Mouse (Mus musculus): ENCODE measurements around the gene Parp11.
"Not testable (repeated sequence)": the region's sequence is repeated elsewhere in the genome, so short reads cannot be mapped to it uniquely, and the experiment has no call there.

Parp11 gene

GRCm38 (mm10) chr6:127496841-127497656 is 50.4 kb downstream of the Parp11 start:
- DNase-seq: peak; percentile 71 to 78

- peak in 1 of 2 experiments; percentile 11 for DNase-seq
Measured at GRCm38 (mm10) chr6:127500119-127500518, 53.5 kb downstream of the Parp11 start.

- DNase-seq: no peak
Measured at GRCm38 (mm10) chr6:127500806-127501205, 54.2 kb downstream of the Parp11 start.

- DNase-seq: peak; percentile 81 to 89
Measured at GRCm38 (mm10) chr6:127502530-127502929, 55.9 kb downstream of the Parp11 start.

GRCm38 (mm10) chr6:127513776-127514175 is 67.1 kb downstream of the Parp11 start:
- not testable (repeated sequence) for DNase-seq

- peak; percentile 50 to 56 for DNase-seq
Measured at GRCm38 (mm10) chr6:127521176-127521575, 74.5 kb downstream of the Parp11 start.

GRCm38 (mm10) chr6:127522326-127522725 is 75.7 kb downstream of the Parp11 start:
- DNase-seq: no peak

- peak; percentile 86 to 88 for DNase-seq
Measured at GRCm38 (mm10) chr6:127524442-127524841, 77.8 kb downstream of the Parp11 start.

DNA sequence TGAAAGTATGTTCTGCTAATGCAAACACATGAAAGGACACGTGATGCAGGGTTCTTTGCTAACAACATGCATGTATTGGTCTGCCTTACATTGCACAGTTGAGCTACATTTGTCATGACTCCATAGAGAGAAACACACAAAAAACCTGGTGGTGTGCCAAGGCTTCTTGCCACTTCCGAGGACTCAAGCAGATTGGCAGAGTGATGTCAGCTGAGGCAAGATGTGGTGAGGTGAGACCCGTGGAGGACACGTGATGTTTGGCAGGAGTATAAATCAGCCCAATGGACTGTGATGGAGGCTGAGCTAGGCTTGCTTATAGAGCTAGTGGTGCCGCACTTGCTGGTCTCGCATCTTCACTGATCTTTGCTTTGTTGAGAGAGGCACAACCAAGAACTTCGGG is 82.0 kb downstream of the Parp11 start:
- DNase-seq: peak; percentile 49 to 51

DNA sequence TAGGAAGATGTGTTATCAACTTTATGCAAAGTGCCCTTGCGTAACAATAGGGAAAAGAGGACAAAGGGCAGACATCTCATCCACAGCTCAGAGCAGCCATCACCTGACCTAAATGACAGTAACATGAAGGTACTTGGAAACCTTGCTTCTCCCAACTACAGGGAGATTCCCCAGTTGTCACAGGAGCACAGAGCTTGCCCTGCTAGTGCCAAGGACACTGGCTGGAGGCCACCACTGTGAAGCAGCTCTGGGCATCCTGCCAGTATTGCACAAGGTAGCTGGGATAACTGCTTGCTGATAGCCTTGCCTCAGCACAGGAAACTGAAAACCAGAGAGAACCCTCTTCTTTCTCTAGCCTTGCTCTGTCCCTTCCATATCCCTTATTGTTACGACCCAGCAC is 82.8 kb downstream of the Parp11 start:
- DNase-seq: peak; percentile 95 to 96

GRCm38 (mm10) chr6:127530206-127530605 is 83.6 kb downstream of the Parp11 start:
- no peak for DNase-seq

GRCm38 (mm10) chr6:127531412-127532205 is 85.0 kb downstream of the Parp11 start:
- no peak for DNase-seq

DNA sequence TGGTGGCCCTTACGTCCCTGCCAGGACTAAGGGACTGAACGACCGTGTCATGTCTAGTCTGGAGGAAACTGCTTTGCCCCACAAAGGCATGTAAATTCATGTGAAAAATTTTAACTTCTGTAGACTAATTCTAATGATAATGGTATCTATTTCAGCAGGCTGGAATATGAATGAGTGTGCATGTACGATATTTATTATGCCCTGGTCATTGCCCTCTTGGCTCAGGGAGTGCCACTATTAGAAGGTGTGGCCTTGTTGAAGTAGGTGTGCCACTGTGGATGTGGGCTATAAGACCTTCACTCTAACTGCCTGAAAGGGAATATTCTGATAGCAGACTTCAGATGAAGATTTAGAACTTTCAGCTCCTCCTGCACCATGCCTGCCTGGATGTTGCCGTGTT is 85.7 kb downstream of the Parp11 start:
- no peak for DNase-seq

- no peak for DNase-seq
Measured at GRCm38 (mm10) chr6:127533766-127534165, 87.1 kb downstream of the Parp11 start.

- DNase-seq: no peak
Measured at GRCm38 (mm10) chr6:127537035-127537434, 90.4 kb downstream of the Parp11 start.

GRCm38 (mm10) chr6:127538118-127538517 is 91.5 kb downstream of the Parp11 start:
- no peak for DNase-seq

DNA sequence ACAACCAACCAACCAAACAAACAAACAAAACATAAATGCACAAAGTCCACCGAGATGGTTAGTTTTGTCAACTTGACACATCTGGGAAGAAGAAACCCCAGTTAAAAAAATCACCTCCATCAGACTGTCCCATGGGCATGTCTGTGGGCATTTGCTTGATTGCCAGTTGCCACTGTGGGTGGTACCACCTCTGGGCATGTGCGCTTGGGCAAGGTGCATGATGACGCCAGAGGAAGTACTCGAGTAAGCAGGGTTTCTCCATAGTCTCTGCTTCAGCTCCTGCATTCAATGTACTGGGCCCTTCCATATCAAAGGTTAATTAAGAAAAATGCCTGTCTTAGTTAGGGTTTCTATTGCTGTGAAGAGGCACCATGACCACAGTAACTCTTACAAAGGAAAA is 92.6 kb downstream of the Parp11 start:
- DNase-seq: no peak

DNA sequence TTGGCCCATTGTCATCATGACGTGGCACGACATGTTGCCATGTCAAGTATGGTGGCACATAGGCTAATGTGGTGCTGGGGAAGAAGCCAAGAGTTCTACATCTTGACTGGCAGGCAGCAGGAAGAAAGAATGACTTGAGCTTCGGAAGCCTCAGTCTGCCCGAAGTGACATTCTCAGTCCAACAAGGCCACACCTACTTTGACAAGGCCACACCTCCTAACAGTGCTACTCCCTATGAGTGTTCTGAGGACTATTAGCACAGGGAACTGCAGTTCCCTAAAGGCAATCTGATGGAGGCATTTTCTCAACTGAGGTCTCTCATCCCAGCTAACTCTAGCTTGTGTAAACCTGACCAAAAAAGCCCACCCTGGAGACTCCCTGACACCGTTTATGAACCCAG is 93.0 kb downstream of the Parp11 start:
- DNase-seq: no peak

GRCm38 (mm10) chr6:127540517-127540916 is 93.9 kb downstream of the Parp11 start:
- DNase-seq: no peak

DNA sequence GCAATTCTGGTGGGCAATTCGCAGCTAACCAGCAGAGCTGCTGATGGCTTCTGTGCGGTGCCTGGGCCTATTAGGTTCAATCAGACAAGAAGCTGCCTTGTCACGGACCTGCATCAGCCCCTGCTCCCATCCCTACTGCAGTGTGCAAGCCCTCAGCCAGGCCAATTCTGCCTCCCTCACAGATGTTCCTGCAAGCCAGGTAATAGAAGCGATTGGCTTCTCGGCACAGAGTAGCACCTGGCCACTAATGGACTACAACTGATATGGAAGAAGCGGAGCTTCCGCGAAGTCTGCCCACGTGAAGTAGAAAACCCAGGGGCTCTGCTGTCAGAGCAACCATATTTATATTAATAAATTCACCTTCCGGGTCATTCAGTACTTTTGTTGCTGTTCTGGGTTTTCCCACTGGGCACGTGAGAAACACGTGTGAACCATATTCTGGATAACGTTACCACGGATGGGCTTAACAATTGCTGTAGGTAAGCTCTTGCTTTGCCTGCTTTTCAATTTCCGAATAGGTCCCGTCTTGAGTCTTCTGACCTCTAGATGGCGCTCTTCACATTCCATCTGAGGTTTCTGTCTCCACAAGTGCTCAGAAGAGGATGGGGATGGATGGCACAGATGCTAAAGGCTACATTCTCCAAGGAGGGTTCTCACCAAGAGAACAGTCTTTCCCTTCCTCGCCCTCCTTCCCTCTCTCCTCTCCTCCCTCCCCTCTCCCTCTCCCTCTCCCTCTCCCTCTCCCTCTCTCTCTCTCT is 95.2 kb downstream of the Parp11 start:
- DNase-seq: peak; percentile 79 to 87
